Mouse (Mus musculus): Measurements from ENCODE around the gene St6galnac3.

DNA sequence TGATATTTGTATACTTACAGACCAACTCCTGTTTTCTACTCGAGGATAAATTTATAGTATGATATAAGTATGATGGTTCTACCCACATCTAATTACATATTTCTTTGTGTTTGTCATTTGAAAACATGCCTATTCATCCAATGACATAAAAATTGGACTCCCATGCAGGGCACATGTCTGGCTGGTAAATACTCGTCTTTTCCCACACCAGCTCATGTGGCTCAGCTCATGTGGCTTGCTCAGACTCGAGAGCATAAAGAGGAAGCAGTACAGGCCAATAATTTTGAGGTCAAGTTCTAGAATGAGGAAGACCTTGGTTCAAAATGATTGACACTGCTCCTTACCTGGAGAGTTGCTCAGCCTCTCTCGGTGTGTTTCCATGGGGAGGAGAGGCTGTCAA, 416.6 kb downstream of the St6galnac3 start:
- TF ChIP-seq CTCF (IDR thresholded peaks at IDR 0.05; ENCODE audit: extremely low read depth, insufficient read depth, low read length) (no peak), POLR2A (IDR thresholded peaks at IDR 0.05; ENCODE audit: extremely low read depth, insufficient read depth, low read length) (no peak)
